Mouse (Mus musculus) v-Abl transformed pro-B cells (cell line): Measurements from ENCODE around the gene Mfsd4b1.
"Not testable (repeated sequence)": the region's sequence is repeated elsewhere in the genome, so short reads cannot be mapped to it uniquely, and the experiment has no call there.

ENCODE experiments used
- in situ Hi-C, 2 experiments: fragments of 400-800 bp; cut with MboI; formaldehyde crosslinking; loops; one replicate each; pipeline ENCODE4 v1.15.1; 2025; ENCODE audit not compliant: unreplicated experiment in 2 of 2

Gene Mfsd4b1

DNA sequence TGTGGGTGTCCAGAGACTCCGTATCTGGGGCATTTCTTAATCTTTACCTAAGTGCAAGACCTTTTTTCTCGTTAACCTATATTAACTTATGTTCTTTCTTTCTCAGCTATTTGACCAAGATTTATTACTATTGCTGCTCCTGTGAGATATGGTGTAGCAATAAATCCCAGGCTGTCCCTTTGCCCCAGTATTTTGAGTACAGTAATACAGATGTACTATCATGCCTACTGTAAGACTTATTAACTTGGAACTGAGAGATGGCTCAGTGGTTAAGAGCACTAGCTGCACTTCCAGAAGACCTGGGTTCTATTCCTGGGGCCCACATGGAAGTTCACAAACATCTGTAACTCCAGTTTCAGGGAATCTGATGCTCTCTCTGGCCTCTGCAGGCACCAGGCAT, 25.7 kb upstream of the Mfsd4b1 start:
- in situ Hi-C loops, result loop anchor here (5.0 to 25.0 kb wide), 6 partner anchors 162 to 1237 kb away; partner anchors contain the start of genes Ccn6 (in 1 of the 2) and Cdk19 (in 1 of the 2)

DNA sequence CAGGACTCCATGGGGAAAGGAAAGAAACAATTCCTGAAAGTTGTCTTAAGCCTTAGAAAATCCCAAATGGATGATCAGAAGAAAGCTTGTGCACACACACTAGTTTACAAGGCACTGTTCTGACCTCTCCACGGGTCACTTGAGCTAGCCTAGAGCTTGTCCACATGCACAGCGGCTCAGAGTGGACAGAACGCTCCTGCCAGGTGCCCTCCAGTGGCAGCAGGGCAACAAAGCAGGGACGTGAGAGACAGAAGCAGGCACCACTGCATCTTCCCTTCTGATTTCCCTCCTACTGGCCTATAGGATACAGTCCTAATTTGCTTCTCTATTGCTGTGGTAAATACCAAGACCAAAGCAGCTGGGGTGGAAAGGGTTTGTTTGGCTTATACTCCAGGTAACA, 16.3 kb upstream of the Mfsd4b1 start:
- in situ Hi-C loops, result no loop called here

DNA sequence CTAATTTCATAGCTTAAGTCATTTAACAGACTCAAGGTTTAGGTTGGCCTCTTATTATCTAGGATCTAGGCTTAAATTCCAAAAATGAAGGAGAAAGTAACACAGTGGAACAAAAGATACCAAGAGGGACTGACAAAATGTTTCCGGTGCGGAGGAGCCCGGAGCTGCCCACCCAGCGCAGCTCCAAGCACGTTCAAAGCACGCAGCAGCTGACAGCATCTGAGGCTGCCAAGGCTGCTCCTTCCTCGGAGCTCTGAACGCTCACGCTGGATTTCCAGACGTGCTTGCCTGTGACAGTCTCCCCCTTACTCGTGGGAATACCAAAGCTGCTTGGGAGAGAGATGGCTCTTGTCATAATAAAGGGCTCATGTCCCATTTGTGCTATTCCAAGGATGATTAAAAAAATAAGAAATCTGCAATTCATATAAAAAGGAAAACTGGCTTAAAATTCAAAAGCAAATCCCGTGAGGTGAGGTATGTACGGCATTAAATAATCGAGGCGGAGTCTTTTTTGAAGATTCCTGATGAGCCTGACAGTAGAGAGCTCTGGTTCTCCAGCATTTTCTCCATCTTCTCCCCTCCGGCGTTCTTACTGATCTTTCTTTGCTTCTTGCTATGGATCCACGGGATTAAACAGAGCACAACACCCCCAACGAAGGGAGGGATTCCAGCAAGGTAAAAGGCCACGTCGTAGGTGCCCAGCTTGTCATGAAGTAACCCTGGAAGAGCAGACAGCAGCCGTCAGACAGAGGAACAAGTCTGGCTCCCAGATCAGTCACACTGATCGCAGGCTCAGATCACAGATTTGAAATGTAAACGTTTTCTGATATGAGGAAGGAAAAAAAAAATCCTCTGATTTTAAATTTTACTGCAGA, 11.9 kb upstream of the Mfsd4b1 start:
- in situ Hi-C loops, result no loop called here

DNA sequence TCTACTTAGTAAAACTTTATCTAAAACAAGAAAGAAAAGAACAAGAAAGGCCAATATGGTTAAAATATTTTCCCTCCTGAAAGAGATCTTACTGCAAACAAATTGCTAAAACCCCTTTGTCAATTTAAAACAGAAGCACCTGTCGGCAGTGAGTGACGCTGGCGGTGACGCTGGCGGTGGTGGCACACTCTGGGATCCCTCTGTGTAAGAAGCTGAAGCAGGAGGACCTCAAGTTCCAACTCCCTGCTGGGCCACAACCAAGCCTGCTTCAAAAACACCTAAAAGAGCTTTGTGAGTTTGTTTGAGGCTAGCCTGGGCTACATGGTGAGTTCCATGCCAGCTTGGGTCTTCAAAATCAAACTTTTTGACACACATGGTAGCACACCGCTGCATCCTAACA, 9.9 kb upstream of the Mfsd4b1 start:
- in situ Hi-C loops, result no loop called here

DNA sequence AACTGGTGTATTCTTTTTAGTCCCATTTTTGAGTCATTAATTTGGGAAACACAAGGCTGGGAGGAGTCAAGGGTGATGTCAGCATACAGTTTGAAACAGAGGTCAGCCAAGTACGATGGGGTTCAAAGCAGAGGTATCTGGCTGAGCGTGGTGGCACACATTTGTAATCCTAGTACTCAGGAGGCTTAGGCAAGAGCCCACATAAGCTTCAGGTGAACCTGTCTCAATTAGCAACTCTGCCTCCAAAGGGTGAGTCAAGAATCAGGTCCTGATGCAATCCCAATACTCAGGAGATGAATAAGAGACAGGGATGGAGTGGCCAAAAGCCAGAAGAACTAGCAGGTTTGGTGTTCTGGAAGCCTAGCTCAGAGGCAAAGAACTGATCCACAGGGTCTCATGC, 7.8 kb upstream of the Mfsd4b1 start:
- in situ Hi-C loops, result no loop called here

DNA sequence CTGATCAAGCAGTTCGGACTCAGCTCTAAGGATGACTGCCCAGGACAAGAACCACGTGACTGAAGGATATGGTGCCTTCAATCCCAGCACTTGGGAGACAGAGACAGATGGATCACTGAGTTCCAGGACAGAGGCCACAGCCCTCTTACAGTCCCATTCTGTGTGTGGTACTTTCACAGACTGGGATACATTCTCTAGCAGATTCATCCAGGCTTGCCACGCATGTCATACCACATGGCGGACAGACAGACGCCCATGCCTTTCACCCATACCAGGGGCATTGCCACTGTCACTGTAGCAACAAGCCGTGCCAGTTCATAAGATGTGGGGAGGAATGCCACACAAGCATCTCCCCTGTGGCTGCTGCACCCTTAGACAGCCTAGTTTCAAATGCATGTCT, 5.6 kb upstream of the Mfsd4b1 start:
- in situ Hi-C loops, result no loop called here

DNA sequence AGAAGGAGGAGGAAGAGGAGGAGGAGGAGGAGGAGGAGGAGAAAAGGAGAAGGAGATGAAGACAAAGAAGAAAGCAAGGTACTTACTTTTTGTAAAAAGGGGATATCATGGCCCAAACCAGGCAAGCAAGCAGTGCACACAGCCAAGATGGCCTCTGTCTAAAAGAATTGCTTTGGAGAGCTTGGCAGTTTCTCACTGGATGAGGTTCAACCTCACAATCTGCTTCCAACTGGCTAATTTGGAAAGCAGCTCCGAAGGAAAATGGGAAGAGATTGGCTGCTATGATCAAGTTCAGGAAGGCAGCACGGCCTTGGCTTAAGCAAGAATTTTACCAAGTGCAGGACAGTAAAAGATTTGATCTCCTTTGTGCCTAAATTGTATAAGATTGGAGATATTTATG, 4.5 kb upstream of the Mfsd4b1 start:
- in situ Hi-C loops, result no loop called here

DNA sequence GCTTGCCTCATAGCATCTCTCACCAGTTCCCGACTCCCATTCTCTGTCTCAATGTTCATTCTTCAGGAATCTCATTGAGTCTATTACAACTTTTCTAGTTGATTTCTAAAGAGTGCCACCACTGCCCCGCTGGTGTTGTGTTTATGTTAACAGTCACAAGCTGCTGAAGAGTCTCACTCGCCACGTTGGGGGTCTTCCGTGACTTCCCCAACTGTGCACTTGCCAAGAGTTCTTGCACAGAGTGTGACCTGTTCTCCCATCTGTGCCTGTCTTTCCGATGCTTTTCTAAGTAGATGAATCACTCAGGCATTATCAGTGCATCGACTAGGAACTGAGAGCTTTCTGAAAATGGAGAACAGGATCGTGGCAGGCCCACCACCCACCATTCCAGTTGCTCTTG, 3.0 kb upstream of the Mfsd4b1 start:
- in situ Hi-C loops, result no loop called here

DNA sequence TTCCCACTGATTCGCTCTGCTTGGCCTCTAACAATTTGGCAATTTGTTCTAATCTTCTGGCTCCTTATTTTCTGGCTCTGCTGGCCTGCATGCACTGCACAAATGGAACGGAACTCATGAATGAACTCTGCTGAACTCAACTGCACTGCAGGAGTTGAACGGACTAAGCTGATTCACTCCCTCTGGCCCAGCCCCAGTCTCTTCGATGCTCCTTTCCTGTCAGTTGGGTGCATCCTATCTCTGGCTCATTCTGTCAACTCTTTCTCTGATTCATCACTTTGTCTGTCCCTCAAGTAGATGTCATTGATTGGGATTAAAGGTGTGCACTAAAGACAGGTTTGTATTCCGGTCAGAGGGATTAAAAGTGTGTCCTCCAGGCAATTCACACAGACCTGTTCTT, 1.5 kb upstream of the Mfsd4b1 start:
- in situ Hi-C loops, result no loop called here

DNA sequence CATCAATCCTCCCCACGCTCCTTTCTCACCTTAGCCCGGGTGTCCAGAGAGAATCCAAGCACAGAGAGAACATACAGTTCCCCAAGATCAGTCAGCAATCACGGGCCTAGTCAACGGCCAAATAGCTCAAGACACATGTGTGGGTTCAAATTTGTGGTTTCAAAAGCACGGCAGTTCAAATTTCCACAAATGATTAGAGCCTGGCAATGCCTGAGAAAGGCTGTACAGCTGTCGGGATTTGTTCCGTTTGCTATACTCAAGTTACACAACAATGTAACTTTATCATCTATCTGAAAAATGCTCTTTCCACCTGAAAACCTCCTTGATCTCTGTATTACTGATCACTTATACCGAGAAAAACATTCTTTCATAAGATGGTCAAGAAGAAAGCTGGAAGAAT, 492 bp upstream of the Mfsd4b1 start:
- in situ Hi-C loops, result no loop called here

DNA sequence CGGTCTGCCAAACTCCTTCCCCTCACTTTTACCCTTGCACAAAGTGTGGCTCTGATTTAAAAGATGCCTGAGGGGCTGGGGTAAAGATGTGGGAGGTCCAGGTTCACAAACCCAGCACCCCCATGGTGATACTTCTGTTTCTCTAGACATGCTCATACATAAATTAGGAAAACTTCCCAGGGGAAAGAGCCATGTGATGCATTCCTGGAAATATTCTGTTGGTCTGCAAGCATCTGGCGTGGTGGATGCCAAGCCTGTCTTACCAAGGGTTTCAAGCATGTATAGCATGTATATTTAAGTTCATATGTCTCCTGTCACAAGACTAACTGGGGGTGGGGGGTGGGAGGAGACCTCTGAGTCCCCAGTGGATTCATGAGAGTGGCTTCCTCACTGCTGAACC, 4.7 kb downstream of the Mfsd4b1 start:
- in situ Hi-C loops, result no loop called here

DNA sequence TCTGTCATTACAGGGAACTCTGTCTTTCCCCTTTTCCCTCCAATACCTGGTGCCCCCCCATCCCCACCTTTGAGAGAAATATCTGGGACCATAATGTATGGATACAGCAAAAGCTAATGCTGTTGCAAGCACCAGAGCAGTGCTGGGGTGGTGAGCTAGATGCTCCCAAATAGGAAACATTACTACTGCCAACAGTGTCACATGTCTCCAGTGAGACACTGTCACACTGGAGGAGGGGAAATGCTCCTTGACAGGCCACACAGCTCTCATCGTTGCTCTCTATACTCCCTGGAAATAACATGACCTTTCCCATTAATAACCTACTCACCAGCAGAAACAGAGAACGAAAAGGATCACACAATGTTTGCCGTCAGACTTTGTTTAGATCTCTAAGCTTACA, 5.6 kb downstream of the Mfsd4b1 start:
- in situ Hi-C loops, result no loop called here

DNA sequence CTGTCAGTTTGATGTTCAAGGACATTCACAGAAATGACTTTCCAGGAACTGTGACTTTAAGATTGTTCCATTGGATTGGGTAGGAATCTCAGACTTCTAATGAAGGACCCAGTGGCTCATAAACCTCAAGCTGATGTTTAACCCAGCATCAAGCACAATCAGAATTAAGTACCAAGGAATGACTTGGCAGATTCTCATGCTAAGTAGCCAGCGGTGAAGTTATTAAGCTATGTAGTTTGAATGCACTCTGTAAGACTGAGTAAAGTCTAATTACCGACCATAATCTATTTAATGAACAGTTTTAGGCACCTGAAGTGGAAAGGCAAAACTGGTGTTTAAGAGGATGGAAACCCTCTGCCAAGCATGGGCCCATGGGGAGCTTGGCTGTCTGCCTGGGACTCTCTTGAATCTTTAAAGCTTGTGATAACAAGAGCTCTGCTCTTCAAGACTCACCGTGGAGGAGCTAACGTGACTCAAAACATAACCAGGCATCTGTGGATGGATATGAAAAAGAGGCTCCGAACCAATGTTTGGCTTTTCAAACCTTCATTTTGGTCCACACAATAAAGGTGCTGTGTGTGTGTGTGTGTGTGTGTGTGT, 6.7 kb downstream of the Mfsd4b1 start:
- in situ Hi-C loops, result no loop called here

DNA sequence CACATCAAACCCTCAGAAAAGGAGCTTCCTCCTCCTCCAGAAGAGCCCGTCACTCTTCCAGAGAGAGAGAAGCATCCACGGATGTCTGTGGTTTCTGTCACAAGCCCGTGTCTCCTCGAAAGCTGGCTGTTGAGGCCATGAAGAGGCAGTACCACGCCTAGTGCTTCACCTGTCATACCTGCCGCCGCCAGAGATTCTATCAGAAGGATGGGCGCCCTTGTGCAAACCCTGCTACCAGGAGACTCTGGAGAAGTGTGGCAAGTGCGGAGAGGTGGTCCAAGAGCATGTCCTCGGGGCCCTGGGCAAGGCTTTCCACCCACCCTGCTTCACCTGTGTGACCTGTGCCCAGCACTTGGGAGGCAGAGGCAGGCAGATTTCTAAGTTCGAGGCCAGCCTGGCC, 15.5 kb downstream of the Mfsd4b1 start:
- in situ Hi-C loops, result no loop called here

DNA sequence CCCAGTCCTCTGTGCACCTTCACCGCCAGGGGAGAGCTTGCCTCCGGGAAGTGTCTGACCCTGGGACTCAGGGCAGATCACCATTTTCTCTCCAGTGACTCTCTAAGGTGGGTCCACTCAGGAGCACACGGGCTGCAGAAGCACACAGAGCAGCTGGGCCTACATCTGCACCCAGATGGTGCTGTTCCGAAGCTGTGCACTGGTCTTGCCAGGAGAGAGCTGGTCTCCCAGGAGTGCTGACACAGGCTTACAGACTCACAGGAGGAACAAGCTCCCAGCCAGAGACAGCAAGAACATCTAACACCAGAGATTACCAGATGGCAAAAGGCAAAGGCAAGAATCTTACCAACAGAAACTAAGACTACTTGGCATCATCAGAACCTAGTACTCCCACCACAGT, 16.2 kb downstream of the Mfsd4b1 start:
- in situ Hi-C loops, result not testable (repeated sequence)

DNA sequence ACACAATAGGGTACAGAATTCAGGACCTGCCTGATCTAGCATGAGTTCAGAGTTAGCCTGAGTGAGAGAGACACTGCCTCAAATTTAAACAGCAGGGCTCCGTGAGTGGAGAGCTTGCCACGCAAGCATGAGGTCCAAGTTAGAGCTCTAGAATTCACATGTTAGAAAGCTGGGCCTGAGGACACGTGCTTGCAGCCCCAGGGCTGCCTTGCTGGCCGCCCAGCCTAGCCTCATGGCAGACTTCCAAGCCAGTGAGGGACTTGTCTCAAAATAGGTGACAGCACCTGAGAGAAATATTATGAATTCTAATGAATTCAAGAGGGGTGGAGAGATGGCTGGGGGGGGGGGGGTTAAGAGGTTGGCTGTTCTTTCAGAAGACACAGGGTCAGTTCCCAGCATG, 17.1 kb downstream of the Mfsd4b1 start:
- in situ Hi-C loops, result no loop called here

DNA sequence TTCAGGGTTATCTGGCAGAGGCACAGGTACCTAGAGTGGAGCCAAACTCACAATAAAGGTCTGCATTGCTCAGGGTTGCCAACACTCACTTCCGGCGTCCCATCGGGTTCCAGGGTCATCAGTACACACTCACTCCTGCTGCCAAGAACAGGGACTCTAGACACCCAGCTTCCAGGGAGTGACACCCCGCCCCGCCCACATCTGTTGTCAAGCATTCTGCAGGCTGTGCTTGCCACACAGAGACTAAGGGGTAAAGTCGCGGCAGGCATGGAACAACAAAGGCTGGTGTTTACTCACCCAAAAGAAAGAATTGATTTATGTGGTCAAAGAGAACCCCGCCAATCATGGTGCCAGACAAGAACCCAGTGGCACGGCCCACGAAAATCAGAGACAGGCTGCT, 18.1 kb downstream of the Mfsd4b1 start:
- in situ Hi-C loops, result no loop called here

DNA sequence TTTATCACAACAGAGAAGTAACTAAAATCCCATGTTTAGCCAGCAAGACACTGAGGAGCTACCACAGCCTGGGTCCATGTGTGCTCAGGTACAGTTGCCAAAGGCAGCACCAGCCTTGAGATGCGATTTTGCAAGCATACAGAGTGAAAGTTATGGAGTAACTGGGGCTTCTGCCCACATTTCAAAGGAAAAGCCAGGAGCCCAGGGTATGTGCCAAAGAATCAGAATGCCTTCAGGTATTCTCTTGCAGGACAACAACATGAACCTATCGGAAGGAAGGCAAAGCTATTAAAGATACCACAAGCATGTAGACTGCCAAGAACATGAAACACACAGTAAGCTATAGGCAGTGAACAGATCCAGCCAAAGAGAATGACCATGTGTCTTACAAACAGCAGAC, 24.3 kb downstream of the Mfsd4b1 start:
- in situ Hi-C loops, result no loop called here

DNA sequence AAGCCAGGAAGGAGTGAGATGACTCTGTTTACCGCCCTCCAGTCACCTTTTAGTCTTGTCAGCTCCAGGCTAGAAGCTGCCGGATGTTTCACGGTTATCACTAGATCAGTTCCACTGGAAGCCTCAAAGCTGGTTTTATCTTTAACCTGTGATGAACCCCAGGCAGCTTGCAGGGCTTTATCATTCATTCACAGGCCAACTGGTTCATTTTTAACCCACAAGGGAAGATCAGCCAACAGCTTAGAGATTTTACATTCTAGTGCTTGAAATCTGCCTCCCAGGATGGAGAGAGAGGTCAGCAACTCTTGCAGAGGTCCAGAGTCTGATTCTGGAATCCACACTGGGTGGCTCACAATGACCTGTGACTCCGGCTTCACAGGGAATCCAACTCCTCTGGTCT, 33.9 kb downstream of the Mfsd4b1 start:
- in situ Hi-C loops, result no loop called here

DNA sequence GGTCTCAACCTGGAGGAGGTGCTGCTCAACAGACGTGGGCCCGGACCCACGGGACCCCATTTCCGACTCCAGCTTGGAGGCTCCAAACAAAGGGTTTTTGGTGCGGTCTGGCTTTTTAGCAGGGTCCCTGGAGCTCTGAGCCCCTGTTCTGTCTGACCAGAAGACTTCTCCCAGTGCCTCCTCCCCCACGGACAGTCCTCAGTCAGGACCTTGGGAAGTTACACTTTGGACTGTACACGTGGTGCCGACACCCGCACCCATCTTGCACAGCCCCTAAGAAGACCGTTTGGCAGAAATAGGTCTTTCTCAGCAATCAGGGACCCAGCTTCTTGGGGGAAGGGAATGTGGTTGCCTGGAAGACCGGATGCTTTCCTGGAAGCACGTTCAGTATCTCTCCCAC, 38.6 kb downstream of the Mfsd4b1 start, which contains the start of gene Mfsd4b5:
Mfsd4b5 (minus strand) TSS at position 181 of the 400 bp plus-strand sequence.
- in situ Hi-C loops, result no loop called here

DNA sequence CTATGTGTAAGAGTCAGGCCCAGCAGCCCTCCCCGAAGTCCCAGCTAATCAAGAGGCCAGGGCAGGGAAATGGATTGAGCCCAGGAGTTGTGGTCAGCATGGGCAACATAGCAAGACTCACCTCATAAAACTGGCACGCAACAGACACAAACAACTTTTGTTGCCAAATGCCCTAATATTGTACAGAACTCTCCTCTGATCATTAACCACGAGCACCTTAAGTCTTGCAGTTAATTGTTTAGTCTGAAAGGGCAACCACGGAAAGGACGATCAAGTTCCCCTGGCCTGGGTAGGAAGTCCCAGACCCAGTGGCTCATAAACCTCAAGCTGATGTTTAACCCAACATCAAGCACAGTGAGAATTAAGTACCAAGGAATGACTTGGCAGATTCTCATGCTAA, 42.5 kb downstream of the Mfsd4b1 start:
- in situ Hi-C loops, result no loop called here

DNA sequence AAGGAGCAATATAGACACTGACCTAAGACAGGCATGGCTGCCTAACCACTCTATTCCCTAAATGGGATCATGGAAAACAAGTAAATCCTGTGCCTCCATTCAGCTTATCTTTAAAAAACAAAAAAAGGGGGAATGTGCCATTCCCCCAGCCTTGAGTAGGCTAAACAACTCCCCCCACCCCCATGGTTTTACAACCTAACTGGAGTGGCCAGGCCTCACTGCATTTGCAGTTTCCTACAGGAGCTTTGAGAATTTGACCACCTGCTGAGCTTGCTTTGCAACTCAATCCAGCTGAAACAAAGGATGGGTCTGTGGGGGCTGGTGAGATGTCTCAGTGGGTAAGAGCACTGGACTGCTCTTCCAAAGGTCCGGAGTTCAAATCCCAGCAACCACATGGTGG, 46.8 kb downstream of the Mfsd4b1 start:
- in situ Hi-C loops, result no loop called here
